Mouse (Mus musculus): ENCODE data around the gene Lclat1. TPM values are rescaled to one million over a fixed set of nuclear protein-coding genes. Genes with fewer than 3 reads are reported as not detected.

Lclat1 gene
- polyA plus RNA-seq, 1 experiment, result 9.2 TPM

DNA sequence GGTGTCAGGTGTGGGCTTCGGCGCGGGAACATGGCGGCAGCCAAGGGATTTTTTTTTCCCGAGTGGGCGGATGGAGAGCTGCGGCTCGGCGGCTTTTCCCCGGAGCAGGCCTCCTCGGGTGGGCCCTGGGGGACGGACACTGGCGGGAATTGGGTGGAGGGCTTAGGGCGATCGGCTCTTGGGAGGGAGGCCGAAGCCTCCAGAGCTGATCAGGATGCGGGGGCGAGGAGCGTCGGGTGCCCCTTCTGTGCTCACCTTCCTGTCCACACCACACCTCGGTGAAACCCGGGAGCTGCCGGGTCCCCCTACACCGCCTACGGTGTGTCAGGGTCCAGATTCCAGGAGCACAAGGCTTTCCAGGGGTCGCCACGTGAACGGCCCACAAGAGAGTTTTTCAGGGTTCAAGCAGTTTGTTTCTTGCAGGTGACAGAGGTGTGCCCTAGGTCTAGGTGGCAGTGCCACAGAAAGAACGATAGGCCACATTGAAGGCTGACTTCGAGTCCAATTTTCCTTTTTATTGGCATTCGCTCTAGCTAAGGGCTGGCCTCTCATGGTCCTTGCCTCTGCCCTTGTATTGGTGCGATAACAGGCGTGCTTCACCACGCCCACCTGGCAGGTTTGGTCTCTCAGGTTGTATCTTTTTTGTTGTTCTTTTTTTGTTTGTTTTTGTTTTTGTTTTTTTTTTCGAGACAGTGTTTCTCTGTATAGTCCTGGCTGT is 544 bp downstream of the Lclat1 start:
- Histone ChIP-seq H3K27ac (ENCODE audit: control insufficient read depth, insufficient read depth, low read depth, low read length) (peak overlapping the region; percentile 87), H3K27me3 (ENCODE audit: control insufficient read depth, insufficient read depth, low read length) (no peaks in the 10 kb centered on the region), H3K4me3 (ENCODE audit: control insufficient read depth, low read depth, low read length) (peak overlapping the region; percentile 97), H3K36me3 (ENCODE audit: control insufficient read depth, insufficient read depth, low read length) (no peaks in the 10 kb centered on the region), H3K4me1 (ENCODE audit: control insufficient read depth, insufficient read depth, low read length) (peaks cover 7% of the 10 kb centered on the region)
- no peak for TF ChIP-seq POLR2A (IDR thresholded peaks at IDR 0.05; ENCODE audit: control insufficient read depth, low read depth, low read length)
- TF ChIP-seq CTCF (IDR thresholded peaks at IDR 0.05; ENCODE audit: control insufficient read depth, insufficient read depth, insufficient replicate concordance, low read depth, low read length), result no peak

DNA sequence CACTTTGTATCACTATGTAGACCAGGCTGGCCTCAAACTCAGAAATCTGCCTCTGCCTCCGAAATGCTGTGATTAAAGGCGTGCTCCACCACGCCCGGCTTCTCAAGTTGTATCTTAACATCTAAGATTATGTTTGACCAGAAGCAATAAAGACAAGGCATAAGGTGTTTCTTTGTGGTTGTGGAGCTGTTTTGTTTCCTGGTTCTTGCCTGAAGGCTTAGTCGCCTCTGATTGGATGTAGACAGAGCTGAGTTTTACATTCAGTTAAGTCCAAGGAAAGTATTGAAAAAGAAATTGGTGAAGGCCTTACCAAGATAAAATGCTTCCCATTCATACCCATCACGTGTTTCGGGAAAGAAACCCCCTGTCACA is 1.1 kb downstream of the Lclat1 start:
- Histone ChIP-seq H3K36me3 (ENCODE audit: control insufficient read depth, insufficient read depth, low read length) (no peaks in the 10 kb centered on the region), H3K27ac (ENCODE audit: control insufficient read depth, insufficient read depth, low read depth, low read length) (no peak overlapping the region), H3K4me3 (ENCODE audit: control insufficient read depth, low read depth, low read length) (peak overlapping the region; percentile 97), H3K4me1 (ENCODE audit: control insufficient read depth, insufficient read depth, low read length) (peaks cover 7% of the 10 kb centered on the region), H3K27me3 (ENCODE audit: control insufficient read depth, insufficient read depth, low read length) (no peaks in the 10 kb centered on the region)
- no peak for TF ChIP-seq POLR2A (IDR thresholded peaks at IDR 0.05; ENCODE audit: control insufficient read depth, low read depth, low read length)
- TF ChIP-seq CTCF (IDR thresholded peaks at IDR 0.05; ENCODE audit: control insufficient read depth, insufficient read depth, insufficient replicate concordance, low read depth, low read length), result no peak

DNA sequence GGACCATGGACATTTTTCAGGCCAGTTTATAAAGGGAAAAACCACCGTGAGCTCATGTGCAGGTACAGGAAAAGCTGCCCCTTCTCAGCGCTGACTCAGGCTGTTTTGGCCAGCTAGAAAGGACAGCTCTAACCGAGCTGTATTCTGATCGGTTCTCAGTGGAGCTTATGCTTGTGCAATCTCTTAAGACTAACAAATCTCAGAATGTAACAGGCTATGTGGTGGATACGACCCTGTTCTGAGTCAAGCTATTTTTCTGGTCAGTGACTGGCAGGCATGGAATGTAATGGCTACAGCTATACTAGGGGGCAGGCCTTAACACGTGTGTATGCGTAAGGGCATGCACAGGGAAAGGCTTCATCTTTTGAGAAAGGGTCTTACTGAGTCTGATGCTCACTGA is 4.3 kb downstream of the Lclat1 start:
- H3K27ac ChIP-seq (ENCODE audit: control insufficient read depth, insufficient read depth, low read depth, low read length), result no peak overlapping the region
- no peak overlapping the region for H3K4me3 ChIP-seq (ENCODE audit: control insufficient read depth, low read depth, low read length)
- TF ChIP-seq POLR2A (IDR thresholded peaks at IDR 0.05; ENCODE audit: control insufficient read depth, low read depth, low read length) (no peak), CTCF (IDR thresholded peaks at IDR 0.05; ENCODE audit: control insufficient read depth, insufficient read depth, insufficient replicate concordance, low read depth, low read length) (no peak)
- no peaks in the 10 kb centered on the region for H3K36me3 ChIP-seq (ENCODE audit: control insufficient read depth, insufficient read depth, low read length)
- no peaks in the 10 kb centered on the region for H3K27me3 ChIP-seq (ENCODE audit: control insufficient read depth, insufficient read depth, low read length)
- peaks cover 7% of the 10 kb centered on the region for H3K4me1 ChIP-seq (ENCODE audit: control insufficient read depth, insufficient read depth, low read length)

DNA sequence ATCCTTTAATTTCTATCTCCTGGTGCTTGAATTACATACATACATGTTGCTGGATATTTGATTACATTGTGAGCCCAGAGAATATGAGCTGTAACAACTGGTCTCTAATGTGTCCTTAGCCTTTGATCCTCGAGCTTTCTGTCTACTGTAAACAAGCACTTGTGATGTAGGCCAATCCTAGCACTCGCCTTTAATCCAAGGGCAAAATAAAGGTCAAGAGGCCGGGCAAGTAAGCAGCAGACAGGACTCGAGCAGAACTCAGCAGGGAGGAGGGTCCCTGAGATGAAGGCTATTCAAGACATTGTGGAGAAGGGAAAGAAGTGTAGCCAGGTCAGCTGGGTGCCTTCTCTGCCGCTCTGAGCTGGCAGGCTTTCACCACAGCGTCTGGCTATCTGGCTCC is 4.8 kb downstream of the Lclat1 start:
- Histone ChIP-seq H3K4me3 (ENCODE audit: control insufficient read depth, low read depth, low read length) (no peak overlapping the region), H3K36me3 (ENCODE audit: control insufficient read depth, insufficient read depth, low read length) (no peaks in the 10 kb centered on the region), H3K27me3 (ENCODE audit: control insufficient read depth, insufficient read depth, low read length) (no peaks in the 10 kb centered on the region), H3K27ac (ENCODE audit: control insufficient read depth, insufficient read depth, low read depth, low read length) (no peak overlapping the region), H3K4me1 (ENCODE audit: control insufficient read depth, insufficient read depth, low read length) (peaks cover 6% of the 10 kb centered on the region)
- TF ChIP-seq POLR2A (IDR thresholded peaks at IDR 0.05; ENCODE audit: control insufficient read depth, low read depth, low read length), result no peak
- TF ChIP-seq CTCF (IDR thresholded peaks at IDR 0.05; ENCODE audit: control insufficient read depth, insufficient read depth, insufficient replicate concordance, low read depth, low read length), result no peak

DNA sequence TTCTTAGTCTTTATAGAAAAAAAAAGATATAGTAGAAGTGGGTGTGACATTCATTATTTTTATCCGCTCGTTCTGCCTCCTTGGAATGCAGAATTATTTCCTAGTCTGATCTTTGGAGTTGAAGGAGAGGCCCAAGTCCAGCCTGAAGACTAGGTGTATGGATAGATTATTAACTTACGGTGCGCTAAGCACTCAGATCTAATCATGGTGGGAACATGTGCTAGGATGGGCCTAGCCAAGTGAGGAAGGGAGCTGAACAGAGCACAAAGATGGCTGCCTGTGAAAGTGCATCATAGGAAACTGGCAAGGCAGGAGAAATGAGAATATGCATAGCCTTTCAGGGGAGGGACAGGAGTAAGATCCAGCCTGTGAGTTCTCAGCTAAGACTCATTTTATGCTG is 5.4 kb downstream of the Lclat1 start:
- Histone ChIP-seq H3K36me3 (ENCODE audit: control insufficient read depth, insufficient read depth, low read length) (no peaks in the 10 kb centered on the region), H3K4me1 (ENCODE audit: control insufficient read depth, insufficient read depth, low read length) (peaks cover 6% of the 10 kb centered on the region), H3K27me3 (ENCODE audit: control insufficient read depth, insufficient read depth, low read length) (no peaks in the 10 kb centered on the region), H3K27ac (ENCODE audit: control insufficient read depth, insufficient read depth, low read depth, low read length) (no peak overlapping the region), H3K4me3 (ENCODE audit: control insufficient read depth, low read depth, low read length) (no peak overlapping the region)
- no peak for TF ChIP-seq CTCF (IDR thresholded peaks at IDR 0.05; ENCODE audit: control insufficient read depth, insufficient read depth, insufficient replicate concordance, low read depth, low read length)
- no peak for TF ChIP-seq POLR2A (IDR thresholded peaks at IDR 0.05; ENCODE audit: control insufficient read depth, low read depth, low read length)

DNA sequence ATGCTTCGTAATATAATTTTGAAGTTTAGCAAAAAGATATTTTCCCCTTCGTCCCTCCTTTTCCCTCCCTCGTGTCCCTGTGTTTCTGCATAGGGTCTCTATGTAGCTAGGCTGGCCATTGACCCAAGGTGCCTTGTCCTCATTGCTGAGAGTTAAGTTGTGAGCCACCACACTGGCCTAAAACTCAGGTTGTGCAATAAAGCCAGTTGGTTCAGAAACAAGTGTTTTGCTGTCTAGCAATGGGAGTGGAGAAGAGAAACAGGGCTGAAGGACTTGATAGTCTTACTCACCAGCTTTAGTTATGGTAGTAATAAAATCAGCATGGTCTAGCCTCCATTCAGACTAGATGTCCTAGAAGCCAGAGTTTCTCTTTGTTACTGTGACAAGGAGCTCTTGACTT is 10.3 kb downstream of the Lclat1 start:
- no peak overlapping the region for H3K27ac ChIP-seq (ENCODE audit: control insufficient read depth, insufficient read depth, low read depth, low read length)
- no peaks in the 10 kb centered on the region for H3K4me1 ChIP-seq (ENCODE audit: control insufficient read depth, insufficient read depth, low read length)
- TF ChIP-seq POLR2A (IDR thresholded peaks at IDR 0.05; ENCODE audit: control insufficient read depth, low read depth, low read length) (no peak), CTCF (IDR thresholded peaks at IDR 0.05; ENCODE audit: control insufficient read depth, insufficient read depth, insufficient replicate concordance, low read depth, low read length) (no peak)
- no peak overlapping the region for H3K4me3 ChIP-seq (ENCODE audit: control insufficient read depth, low read depth, low read length)
- H3K36me3 ChIP-seq (ENCODE audit: control insufficient read depth, insufficient read depth, low read length), result no peaks in the 10 kb centered on the region
- no peaks in the 10 kb centered on the region for H3K27me3 ChIP-seq (ENCODE audit: control insufficient read depth, insufficient read depth, low read length)

DNA sequence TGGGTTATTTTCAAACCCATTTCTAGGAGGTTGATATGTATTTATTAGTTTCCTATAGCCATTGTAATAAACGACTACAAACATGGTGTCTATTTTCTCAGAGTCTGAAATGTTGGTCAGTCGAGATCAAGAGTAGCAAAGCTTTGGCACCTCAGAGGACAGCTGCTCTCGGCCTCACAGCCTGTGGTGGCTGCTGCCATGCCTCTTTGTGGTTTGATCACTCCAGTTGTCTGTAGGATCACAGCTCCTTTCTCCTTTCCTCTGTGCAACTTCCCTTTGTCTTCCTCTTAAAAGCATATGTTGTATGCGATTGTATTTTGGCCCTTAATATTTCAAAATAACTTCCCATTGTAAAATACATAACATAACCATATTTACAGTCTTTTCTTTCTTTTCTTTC is 10.9 kb downstream of the Lclat1 start:
- Histone ChIP-seq H3K27ac (ENCODE audit: control insufficient read depth, insufficient read depth, low read depth, low read length) (no peak overlapping the region), H3K27me3 (ENCODE audit: control insufficient read depth, insufficient read depth, low read length) (no peaks in the 10 kb centered on the region), H3K36me3 (ENCODE audit: control insufficient read depth, insufficient read depth, low read length) (no peaks in the 10 kb centered on the region), H3K4me3 (ENCODE audit: control insufficient read depth, low read depth, low read length) (no peak overlapping the region), H3K4me1 (ENCODE audit: control insufficient read depth, insufficient read depth, low read length) (no peaks in the 10 kb centered on the region)
- TF ChIP-seq POLR2A (IDR thresholded peaks at IDR 0.05; ENCODE audit: control insufficient read depth, low read depth, low read length) (no peak), CTCF (IDR thresholded peaks at IDR 0.05; ENCODE audit: control insufficient read depth, insufficient read depth, insufficient replicate concordance, low read depth, low read length) (no peak)

Data from testis, adult 2 months (tissue).